Mouse (Mus musculus) bone marrow, adult 2 months (tissue): ENCODE measurements at regions not wholly inside any gene's neighbourhood (a gene's known extent, or its start where the extent isn't known, plus 50 kb on each side); places are given as distances from the start of the nearest gene placed in this dataset.

ENCODE experiments used
- CTCF ChIP-seq: fragments of 200-500 bp; IDR thresholded peaks from 2 replicates; pipeline ENCODE4 v1.5.1; 2011; ENCODE audit warnings: low read length, control low read depth; ENCODE audit not compliant: control insufficient read depth, insufficient read depth
- POLR2A ChIP-seq: fragments of 200-500 bp; IDR thresholded peaks from 2 replicates; pipeline ENCODE4 v1.6.1; 2011; ENCODE audit warnings: low read depth, mild to moderate bottlenecking, control low read depth, low read length, borderline replicate concordance; ENCODE audit not compliant: control insufficient read depth

DNA sequence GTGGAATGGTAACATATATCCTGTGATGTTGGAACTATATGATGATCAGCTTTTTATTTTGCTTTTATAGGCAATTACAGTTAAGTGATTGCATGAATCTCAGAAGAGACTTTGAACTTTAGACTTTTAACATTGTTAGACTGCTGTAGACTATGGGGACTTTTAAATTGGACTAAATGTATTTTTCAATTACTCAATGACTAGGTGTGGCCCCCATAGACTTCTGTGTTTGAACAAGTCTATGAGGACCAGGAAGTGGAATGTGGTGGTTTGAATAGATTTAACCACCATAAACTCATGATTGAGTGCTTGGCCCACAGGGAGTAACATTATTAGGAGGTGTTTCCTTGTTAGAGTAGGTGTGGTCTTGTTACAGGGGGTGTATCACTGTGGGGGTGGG lies 93.9 kb upstream of the Rps6ka3 start:
- TF ChIP-seq POLR2A: no peak
- TF ChIP-seq CTCF: no peak
